ENCODE assay signal across 26 mouse cellular contexts in the genomic region with DNA sequence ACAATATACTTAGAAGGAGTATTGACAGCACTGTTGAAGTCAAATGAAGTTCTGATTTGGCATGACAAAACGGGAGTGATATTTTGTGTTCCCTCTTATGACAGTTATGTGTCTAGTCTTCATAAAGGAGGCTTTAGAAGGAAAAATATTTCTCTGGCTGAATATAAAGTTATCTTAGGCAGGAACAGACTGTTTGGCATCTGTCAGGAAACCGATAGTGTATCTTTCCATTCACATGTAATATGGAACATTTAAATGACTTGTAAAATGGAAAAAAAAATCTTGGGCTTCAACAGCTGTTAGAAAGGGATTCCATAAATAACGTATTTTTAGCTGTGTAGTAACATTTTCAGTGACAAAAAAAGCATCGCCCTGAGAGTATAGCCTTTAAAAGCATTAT.
DNase-seq lines count a peak whose midpoint lies in the region; ATAC-seq and TF ChIP-seq lines count a peak whose summit lies in the region.
"Had no signal": no experiment of that assay in that cellular context is flagged by ENCODE, and none has a peak within 500 bp of the region (broad histone marks: within the 10 kb centered on the region; RNA-seq: fewer than 3 reads in every experiment).

No protein-coding gene starts in this region.

- no peaks in the 10 kb centered on the region for H3K27me3 ChIP-seq in forebrain, embryonic 14.5 days (replicated peaks; ENCODE audit: control insufficient read depth, insufficient read depth, low read length)
- H3K27me3 ChIP-seq in forebrain, embryonic 11.5 days (ENCODE audit: control insufficient read depth, insufficient read depth, low read length), result no peaks in the 10 kb centered on the region
- H3K27me3 ChIP-seq in forebrain, postnatal 0 days (ENCODE audit: insufficient read depth, low read length), result no peaks in the 10 kb centered on the region
- no peaks in the 10 kb centered on the region for H3K27me3 ChIP-seq in forebrain, embryonic 12.5 days
- H3K27me3 ChIP-seq: heart, embryonic 12.5 days; heart, embryonic 15.5 days had no signal

- peak; percentile 57 for DNase-seq in forebrain, embryonic 14.5 days (ENCODE audit: low spot score)
- DNase-seq in forebrain, embryonic 11.5 days (ENCODE audit: low spot score), result no peak
- DNase-seq in forebrain, postnatal 0 days, result peak; percentile 49
- DNase-seq in layer of hippocampus, adult 9-11 months, result peak; percentile 26
- no peak for DNase-seq in layer of hippocampus, adult 8-10 months (ENCODE audit: low spot score in 2 of 2)
- DNase-seq in brain, embryonic 18.5 days (ENCODE audit: low read depth, low spot score), result peak; percentile 20
- DNase-seq in heart, adult 9 months (ENCODE audit: low spot score in 2 of 2), result no peak
- DNase-seq: adrenal gland, adult 8-10 months; adrenal gland, postnatal 25 days; cerebellum, adult 18-20 months; cerebellum, adult 9-10 months; cerebellum, postnatal 14 days; gastrocnemius, adult 2 months; gastrocnemius, postnatal 14 days; heart, adult 11 months; heart, postnatal 14 days; heart, postnatal 4 days; kidney, adult 18-20 months had no signal

- no peaks in the 10 kb centered on the region for H3K9me3 ChIP-seq in forebrain, embryonic 14.5 days (replicated peaks; ENCODE audit: control insufficient read depth, low read length)
- H3K9me3 ChIP-seq in forebrain, embryonic 11.5 days (ENCODE audit: control insufficient read depth, low read length), result no peaks in the 10 kb centered on the region
- H3K9me3 ChIP-seq in forebrain, postnatal 0 days (ENCODE audit: low read length), result no peaks in the 10 kb centered on the region
- no peaks in the 10 kb centered on the region for H3K9me3 ChIP-seq in forebrain, embryonic 12.5 days
- H3K9me3 ChIP-seq: heart, embryonic 12.5 days; heart, embryonic 15.5 days had no signal

- H3K4me1 ChIP-seq in forebrain, embryonic 14.5 days (ENCODE audit: control insufficient read depth, insufficient read depth, low read length), result no peaks in the 10 kb centered on the region
- no peaks in the 10 kb centered on the region for H3K4me1 ChIP-seq in forebrain, embryonic 11.5 days (replicated peaks; ENCODE audit: control insufficient read depth, insufficient read depth, low read length)
- no peaks in the 10 kb centered on the region for H3K4me1 ChIP-seq in forebrain, postnatal 0 days (ENCODE audit: insufficient read depth)
- no peaks in the 10 kb centered on the region for H3K4me1 ChIP-seq in forebrain, embryonic 12.5 days
- H3K4me1 ChIP-seq: heart, embryonic 12.5 days; heart, embryonic 15.5 days had no signal

- H3K36me3 ChIP-seq in forebrain, embryonic 14.5 days (ENCODE audit: control insufficient read depth, insufficient read depth, low read length), result no peaks in the 10 kb centered on the region
- H3K36me3 ChIP-seq in forebrain, embryonic 11.5 days (ENCODE audit: control insufficient read depth, insufficient read depth, low read length), result no peaks in the 10 kb centered on the region
- 0 out of 2 replicates have a peak, but pooled peaks cover 4% of the 10 kb centered on the region for H3K36me3 ChIP-seq in forebrain, postnatal 0 days (ENCODE audit: insufficient read depth)
- H3K36me3 ChIP-seq in forebrain, embryonic 12.5 days (replicated peaks), result no peaks in the 10 kb centered on the region
- H3K36me3 ChIP-seq: heart, embryonic 12.5 days; heart, embryonic 15.5 days had no signal

- TF ChIP-seq CTCF in forebrain, postnatal 0 days (IDR thresholded peaks at IDR 0.05; ENCODE audit: low read depth), result no peak

- H3K9ac ChIP-seq in forebrain, embryonic 14.5 days (ENCODE audit: low read length), result no peak overlapping the region
- no peak overlapping the region for H3K9ac ChIP-seq in forebrain, embryonic 11.5 days (ENCODE audit: low read length)
- no peak overlapping the region for H3K9ac ChIP-seq in forebrain, postnatal 0 days
- H3K9ac ChIP-seq in forebrain, embryonic 12.5 days, result no peak overlapping the region
- H3K9ac ChIP-seq: heart, embryonic 12.5 days; heart, embryonic 15.5 days; hindbrain, embryonic 14.5 days had no signal

- no peak; the same call in 1 of the 2 replicates for ATAC-seq in forebrain, embryonic 14.5 days
- ATAC-seq in forebrain, embryonic 11.5 days (replicated peaks; ENCODE audit: low FRiP score), result no peak
- peak; percentile 74 for ATAC-seq in forebrain, postnatal 0 days
- no peak for ATAC-seq in forebrain, embryonic 12.5 days (ENCODE audit: low FRiP score)
- ATAC-seq: activated CD4-positive, CD25-positive, alpha-beta regulatory T cell, adult 4 months; hindbrain, postnatal 0 days; inflammation-experienced regulatory T-cells, adult 6 months; intestine, embryonic 16.5 days had no signal

- no peak overlapping the region for H3K4me3 ChIP-seq in forebrain, embryonic 14.5 days (ENCODE audit: low read depth, low read length)
- no peak overlapping the region for H3K4me3 ChIP-seq in forebrain, embryonic 11.5 days (ENCODE audit: low read depth, low read length)
- no peak overlapping the region for H3K4me3 ChIP-seq in forebrain, postnatal 0 days (ENCODE audit: low read depth, low read length)
- H3K4me3 ChIP-seq in forebrain, embryonic 12.5 days (replicated peaks), result no peak overlapping the region
- H3K4me3 ChIP-seq: gastrocnemius, adult 2 months; heart, embryonic 12.5 days; heart, embryonic 15.5 days had no signal

- no peak overlapping the region for H3K27ac ChIP-seq in forebrain, embryonic 14.5 days (ENCODE audit: low read depth, low read length)
- H3K27ac ChIP-seq in forebrain, embryonic 11.5 days (ENCODE audit: low read depth, low read length), result no peak overlapping the region
- H3K27ac ChIP-seq in forebrain, postnatal 0 days (ENCODE audit: low read depth, low read length), result no peak overlapping the region; the same call in 1 of the 2 replicates
- H3K27ac ChIP-seq in forebrain, embryonic 12.5 days, result no peak overlapping the region
- H3K27ac ChIP-seq: gastrocnemius, adult 2 months; heart, embryonic 15.5 days; hindbrain, embryonic 14.5 days; hindbrain, postnatal 0 days had no signal

- H3K4me2 ChIP-seq in forebrain, embryonic 14.5 days (ENCODE audit: low read length), result no peak overlapping the region
- no peak overlapping the region for H3K4me2 ChIP-seq in forebrain, embryonic 11.5 days (ENCODE audit: low read depth, low read length, severe bottlenecking)
- no peak overlapping the region for H3K4me2 ChIP-seq in forebrain, postnatal 0 days (ENCODE audit: low read depth)
- no peak overlapping the region for H3K4me2 ChIP-seq in forebrain, embryonic 12.5 days
- H3K4me2 ChIP-seq: heart, embryonic 12.5 days; heart, embryonic 15.5 days; hindbrain, embryonic 14.5 days had no signal

- WGBS in forebrain, embryonic 14.5 days, result 80% methylated on average over 4 of the region's 4 CpGs
- WGBS in forebrain, embryonic 11.5 days, result 86% methylated on average over 4 of the region's 4 CpGs
- 57% methylated on average over 4 of the region's 4 CpGs for WGBS in forebrain, postnatal 0 days
- WGBS in forebrain, embryonic 12.5 days, result 88% methylated on average over 4 of the region's 4 CpGs

Comparison
In these comparisons a context has a peak if more than half of its experiments do, and no peak if none do; other contexts are left out.
1. DNase-seq: peak in forebrain, embryonic 14.5 days (single experiment), forebrain, postnatal 0 days (single experiment), layer of hippocampus, adult 9-11 months (single experiment) and brain, embryonic 18.5 days (single experiment); none in forebrain, embryonic 11.5 days (single experiment), layer of hippocampus, adult 8-10 months (0 of 2) and heart, adult 9 months (0 of 2).